Mouse (Mus musculus): ENCODE data around the gene Phc2.

DNA sequence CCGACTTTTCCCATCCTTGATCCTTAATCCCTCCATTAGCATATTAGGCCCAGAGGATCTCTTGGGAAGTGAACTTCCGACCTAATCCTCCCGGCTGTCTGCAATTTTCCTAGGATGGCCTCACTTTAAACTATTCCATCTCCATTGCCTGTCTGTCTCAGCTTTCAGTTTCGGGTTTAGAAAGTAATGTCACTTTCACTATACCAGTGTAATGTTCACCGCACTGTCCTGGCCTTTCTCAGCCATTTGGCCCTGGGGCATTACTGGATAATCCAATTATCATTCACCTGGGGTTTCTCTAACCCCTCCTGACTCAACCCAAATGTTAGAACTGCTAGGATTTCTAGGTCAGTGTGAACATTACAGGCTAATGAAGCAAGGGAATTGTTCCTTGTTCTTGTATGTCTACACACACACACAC, 73.9 kb downstream of the Phc2 start:
- no peak for TF ChIP-seq MAZ (IDR thresholded peaks at IDR 0.05; ENCODE audit: low read depth, low read length)
- TF ChIP-seq HCFC1 (IDR thresholded peaks at IDR 0.05; ENCODE audit: low read depth, low read length): no peak
- TF ChIP-seq CTCF (IDR thresholded peaks at IDR 0.05 in 2 of 3, conservative IDR thresholded peaks at IDR 0.05 in 1 of 3; ENCODE audit: control insufficient read depth in 1 of 3, insufficient read depth in 1 of 3, low read depth in 2 of 3, low read length in 3 of 3, poor library complexity in 1 of 3, severe bottlenecking in 1 of 3): no peak
- no peak for TF ChIP-seq E2F4 (IDR thresholded peaks at IDR 0.05; ENCODE audit: borderline replicate concordance, low read depth, low read length)
- no peak for TF ChIP-seq EP300 (IDR thresholded peaks at IDR 0.05; ENCODE audit: low read depth in 1 of 2, low read length in 2 of 2)
- no peak for TF ChIP-seq USF1 (IDR thresholded peaks at IDR 0.05; ENCODE audit: low read depth, low read length)
- TF ChIP-seq POLR2A (IDR thresholded peaks at IDR 0.05; ENCODE audit: control insufficient read depth in 1 of 2, insufficient read depth in 1 of 2, low read depth in 1 of 2, low read length in 2 of 2, poor library complexity in 1 of 2): no peak
- TF ChIP-seq CHD1 (IDR thresholded peaks at IDR 0.05; ENCODE audit: low read depth, low read length): no peak
- TF ChIP-seq JUND (IDR thresholded peaks at IDR 0.05; ENCODE audit: low read depth, low read length): no peak

All from MEL (cell line).